Mouse (Mus musculus): ENCODE data around the gene Cbarp.
A peak's percentile ranks its signal among the peaks of the same experiment; 100 is the strongest.
"Not testable (repeated sequence)": the region's sequence is repeated elsewhere in the genome, so short reads cannot be mapped to it uniquely, and the experiment has no call there.

Cbarp gene

DNA sequence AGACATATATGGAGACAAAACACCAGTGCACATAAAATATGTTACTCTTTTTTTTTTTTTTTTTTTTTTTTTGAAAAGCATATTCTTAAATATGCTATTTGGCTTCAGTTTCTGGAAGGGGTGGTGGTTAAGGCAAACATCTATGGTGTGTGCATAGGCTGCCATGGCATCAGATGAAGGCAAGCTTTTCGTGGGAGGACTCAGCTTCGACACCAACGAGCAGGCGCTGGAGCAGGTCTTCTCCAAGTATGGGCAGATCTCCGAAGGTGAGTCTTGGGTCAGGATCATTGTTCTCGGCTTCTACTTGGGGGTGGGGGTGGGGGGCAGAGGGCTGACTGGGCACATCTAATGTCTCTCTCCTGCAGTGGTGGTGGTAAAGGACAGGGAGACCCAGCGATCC is 29.0 kb upstream of the Cbarp start:
- no peak for DNase-seq

GRCm38 (mm10) chr10:80169070-80169469 is 28.4 kb upstream of the Cbarp start:
- DNase-seq: no peak

DNA sequence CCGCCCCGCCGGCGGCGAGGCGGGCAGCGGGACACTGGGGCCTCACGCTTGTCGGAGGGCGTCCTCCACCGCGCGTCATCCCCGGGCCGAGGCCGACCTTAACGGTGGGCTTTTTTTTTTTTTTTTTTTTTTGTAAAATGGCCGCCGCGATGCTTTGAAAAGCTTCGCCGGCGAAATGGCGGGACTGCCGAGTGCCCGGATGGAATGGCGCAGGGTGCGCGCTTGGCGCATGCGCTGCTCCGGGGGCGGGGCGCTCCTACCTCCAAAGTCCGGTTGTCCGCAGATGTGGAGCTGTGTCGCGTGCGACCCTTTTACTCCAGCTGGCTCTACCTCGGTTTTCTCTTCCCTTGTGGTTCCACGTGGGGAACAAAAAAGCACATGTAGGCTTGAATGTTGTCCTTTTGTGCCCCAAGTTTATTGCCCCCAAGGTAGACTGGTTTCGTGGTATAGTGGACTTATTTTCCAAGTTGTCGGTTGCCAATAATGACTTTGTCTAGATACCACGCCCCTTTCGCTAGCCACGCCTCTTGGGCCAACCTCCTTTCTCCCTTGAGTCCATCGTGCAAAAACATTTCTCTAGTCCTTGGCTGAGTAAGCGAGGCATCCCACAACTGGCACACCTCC is 27.5 kb upstream of the Cbarp start:
- peak; percentile 90 to 96 for DNase-seq

- DNase-seq: peak; percentile 99
Observed at GRCm38 (mm10) chr10:80167460-80168037, 26.9 kb upstream of the Cbarp start.

GRCm38 (mm10) chr10:80166136-80166535 is 25.5 kb upstream of the Cbarp start:
- DNase-seq: not testable (repeated sequence)

DNA sequence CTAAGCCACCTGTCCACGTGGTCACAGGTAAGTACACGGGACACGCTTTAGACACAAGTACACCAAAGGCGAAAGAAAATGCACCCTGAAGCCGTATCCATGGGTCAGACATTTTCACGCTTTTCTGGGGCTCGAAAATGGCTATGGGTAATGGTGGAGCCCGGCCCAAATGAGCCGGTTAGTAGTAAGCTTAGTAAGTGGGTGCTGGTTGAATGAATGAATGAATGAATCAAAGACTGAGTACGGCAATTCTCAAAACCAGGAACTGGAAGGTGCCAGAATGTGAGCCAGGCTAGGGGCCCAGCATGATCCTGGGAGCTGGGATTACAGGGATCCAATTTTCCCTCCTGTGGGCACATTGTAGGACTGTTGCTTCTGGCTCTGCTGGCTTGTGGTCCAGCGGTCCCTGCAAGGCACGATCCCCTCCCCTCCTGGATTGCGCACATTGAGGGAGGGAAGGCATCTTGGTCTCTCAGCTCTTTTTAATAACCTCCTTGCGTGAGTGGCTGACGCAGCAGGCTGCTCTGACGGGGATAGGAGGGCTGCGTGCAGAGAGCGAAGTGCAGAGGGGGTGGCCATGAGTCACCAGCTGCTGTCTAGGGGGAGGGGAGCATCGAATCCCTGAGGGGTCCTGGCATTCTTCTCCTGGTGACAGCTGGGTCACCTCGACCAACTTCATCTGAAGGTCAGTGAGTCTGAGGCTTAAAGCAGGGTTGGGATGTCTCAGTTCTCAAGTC is 24.9 kb upstream of the Cbarp start, which contains the start of gene Cirbp:
TSS of gene Cirbp (plus strand) at position 594 of the 737 bp plus-strand sequence.
- DNase-seq: peak; percentile 60 to 68

GRCm38 (mm10) chr10:80164998-80165344 is 24.3 kb upstream of the Cbarp start:
- peak; percentile 98 to 99 for DNase-seq

DNA sequence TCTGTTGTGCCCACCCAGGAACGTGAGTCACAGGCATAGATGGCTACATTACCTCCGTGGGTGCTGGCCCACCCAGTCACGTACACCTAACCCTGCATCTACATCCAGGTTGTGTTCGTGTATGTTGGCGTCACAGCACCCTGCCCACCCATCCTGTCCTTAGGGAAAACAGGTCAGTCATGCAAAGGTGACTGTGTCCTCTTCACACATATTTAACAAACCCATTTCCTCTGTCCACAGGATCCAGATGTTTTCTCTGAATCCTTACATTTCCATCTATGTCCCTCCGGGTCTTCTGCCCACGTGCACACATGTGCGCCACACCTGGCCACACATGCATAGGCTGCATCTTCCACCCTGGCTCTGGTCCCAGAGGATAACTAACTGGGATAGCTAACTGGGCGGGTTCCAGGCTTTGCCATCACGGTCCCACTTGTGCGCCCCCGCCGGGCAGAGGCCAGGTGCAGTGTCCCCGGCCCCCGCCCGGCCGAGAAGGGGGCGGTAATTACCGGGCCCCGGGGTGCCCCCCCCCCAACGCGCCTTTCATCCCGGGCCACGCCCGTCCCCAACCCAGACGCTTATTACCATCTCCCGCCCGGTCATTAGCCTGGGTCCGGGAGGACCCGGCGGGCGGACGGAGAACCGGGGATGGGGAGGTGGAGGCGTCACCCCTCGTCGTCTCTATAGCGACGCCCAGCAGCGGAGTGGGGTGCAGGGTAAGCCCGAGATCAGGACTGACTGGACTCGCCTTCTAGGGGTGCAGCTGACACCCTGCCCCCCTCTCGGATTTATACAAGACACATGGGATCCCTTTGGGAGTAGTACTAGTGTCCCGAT is 23.7 kb upstream of the Cbarp start:
- DNase-seq: peak; percentile 60 to 66

DNA sequence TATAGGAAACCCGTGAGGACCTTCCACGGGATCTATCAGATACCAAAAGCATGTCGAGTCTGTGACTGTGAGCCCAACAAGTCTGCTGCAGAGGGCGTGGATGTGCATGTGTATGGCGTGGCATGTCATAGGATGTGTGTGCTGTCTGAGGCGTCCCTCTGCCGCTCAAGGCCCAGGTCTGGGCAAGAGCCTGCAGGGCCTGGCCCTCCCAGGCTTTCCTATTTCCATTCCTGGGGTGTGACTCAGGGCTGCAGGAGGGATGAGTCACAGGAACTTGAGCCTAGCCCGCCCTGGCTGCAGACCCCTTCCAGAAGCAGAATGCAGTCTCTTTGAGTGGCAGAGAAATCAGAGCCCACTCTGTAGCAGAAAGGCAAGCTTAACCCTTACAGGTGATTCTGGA is 23.1 kb upstream of the Cbarp start:
- DNase-seq: peak in 1 of 2 experiments; percentile 37

DNA sequence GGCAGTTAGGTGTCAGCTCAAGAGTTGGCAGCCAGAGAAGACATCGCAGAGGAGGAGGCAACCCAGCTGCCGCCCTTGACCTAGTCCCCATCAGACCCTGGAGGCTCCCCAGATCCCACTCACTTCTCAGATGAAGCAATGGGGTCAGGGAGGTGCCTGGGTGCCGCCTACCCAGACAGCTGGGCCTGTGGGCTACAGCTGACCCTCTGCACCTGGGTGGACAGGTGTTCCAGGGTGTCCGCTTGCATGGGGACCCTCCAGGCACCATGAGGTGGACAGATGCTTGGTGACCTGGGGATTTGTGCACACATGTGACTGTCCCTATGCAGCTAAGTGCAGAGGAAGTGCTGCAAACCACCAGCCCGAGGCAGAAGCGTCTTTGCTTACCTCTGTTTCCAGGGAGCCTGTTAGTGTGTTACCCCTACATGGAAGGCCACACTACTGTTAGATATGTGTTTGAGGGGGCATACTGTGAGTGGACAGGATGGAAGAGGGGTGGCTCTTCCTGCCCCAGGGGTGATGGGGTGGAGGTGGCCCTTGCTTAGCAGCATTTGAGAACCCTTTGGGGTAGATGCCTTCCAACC is 22.2 kb upstream of the Cbarp start:
- DNase-seq: no peak

DNA sequence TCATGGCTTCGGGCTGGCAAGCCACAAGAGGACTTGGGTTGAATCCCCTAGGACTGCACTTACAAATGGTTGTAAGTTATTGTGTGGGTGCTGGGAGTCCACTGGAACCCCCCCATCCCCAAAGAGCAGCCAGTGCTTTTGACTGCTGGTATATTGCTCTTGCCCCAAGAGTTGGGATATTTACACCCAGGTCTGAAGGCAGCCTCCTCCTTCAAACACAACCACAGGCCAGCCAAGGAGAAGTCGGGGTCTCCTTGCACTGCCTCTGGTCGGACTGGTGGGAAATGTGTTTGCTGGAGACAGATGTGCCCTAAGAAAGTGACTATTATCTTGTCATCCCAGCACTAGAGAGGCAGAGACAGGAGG is 21.6 kb upstream of the Cbarp start:
- DNase-seq: no peak

- no peak for DNase-seq
Observed at GRCm38 (mm10) chr10:80161522-80162242, 21.0 kb upstream of the Cbarp start.

DNA sequence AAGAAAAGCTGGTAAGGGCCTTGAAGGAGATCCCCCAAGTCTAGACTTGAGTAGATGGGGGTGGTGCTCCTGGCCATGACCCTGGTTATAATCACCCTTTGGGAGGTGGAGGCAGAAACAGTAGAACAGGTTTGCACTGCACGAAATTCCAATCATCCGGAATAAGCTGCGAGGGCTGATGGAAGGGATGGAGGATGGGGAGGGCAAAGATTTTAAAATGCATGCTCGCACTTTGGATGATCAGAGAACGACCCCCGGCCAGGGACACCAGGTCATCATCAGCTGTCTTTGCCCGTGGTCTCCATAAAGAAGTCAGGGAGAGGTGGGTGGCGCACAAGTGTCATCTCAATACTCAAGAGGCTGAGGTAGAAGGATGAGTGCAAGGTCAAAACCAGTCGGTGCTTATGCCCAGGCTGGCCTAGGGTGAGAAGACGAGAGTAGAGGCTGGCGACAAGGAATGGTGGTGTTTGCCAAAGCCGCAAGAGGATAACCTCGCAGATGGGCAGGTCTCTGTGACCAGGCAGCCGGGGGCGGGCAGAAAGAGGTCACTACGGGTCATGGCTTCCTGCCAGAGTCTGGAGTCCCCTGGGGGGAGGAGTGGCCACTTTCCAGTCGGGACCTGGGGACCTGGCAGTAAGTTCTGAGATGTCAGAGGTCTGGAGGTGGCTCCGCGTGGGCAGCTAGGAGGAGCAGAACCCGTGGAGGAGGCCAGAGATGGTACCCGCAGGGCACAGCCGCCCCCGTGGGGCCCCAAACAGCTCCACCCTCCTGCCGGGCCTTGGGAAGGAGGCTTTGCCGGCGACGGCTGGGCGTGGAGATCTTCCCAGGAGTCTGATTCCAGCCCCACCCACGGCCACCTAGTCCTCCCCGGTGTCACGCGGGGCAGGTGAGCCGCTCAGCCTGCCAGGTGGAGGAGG is 20.1 kb upstream of the Cbarp start:
- peak; percentile 61 to 76 for DNase-seq

GRCm38 (mm10) chr10:80159561-80160454 is 19.2 kb upstream of the Cbarp start:
- peak; percentile 97 to 99 for DNase-seq

DNA sequence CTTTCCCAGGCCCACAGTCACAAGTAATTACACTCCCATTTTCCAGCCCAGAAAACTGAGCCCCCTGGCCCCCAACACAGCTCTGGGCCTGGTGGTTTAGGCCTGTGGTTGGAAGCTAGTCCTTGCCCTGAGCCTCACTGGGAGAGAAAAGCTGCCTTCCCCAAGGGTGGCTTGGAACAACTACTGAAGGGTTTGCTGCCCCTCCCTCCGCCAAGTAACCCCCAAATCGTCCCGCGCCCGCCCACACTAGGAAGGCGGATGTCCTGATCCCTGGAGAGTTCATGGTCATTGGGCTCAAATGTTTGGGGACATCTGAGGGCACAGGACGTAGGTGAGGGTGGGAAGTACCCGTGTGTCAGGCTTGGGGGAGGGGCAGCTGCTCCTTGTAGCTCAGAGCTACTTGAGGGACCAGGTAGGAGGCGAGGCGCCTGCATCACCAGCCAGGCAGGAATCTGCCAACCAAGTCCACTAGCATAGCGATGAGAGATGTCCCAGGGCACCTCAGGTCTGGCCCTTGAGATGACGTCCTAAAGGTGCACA is 18.5 kb upstream of the Cbarp start:
- DNase-seq: peak; percentile 54 to 64

GRCm38 (mm10) chr10:80158307-80158986 is 17.8 kb upstream of the Cbarp start:
- peak; percentile 29 to 46 for DNase-seq

- DNase-seq: no peak
Observed at GRCm38 (mm10) chr10:80157141-80157929, 16.7 kb upstream of the Cbarp start.

- no peak for DNase-seq
Observed at GRCm38 (mm10) chr10:80156752-80157053, 16.1 kb upstream of the Cbarp start.

All from cerebellum, adult 18-20 months (tissue).